Mouse (Mus musculus): ENCODE results near the gene Habp4. TPM values are rescaled to one million over a fixed set of nuclear protein-coding genes. Genes with fewer than 3 reads are reported as not detected.

The Habp4 gene
- 22.2 TPM for polyA plus RNA-seq (2015; fragmentation: Illumina TruSeq; extraction: RNeasy Lipid Tissue Mini Kit (QIAGEN cat#74804); ENCODE audit: insufficient read depth, low replicate concordance)

GRCm38 (mm10) chr13:64161548-64161915 lies at the start of gene Habp4:
Gene Habp4, plus strand, starts transcription at chr13:64161824.

GRCm38 (mm10) chr13:64128858-64129615 lies 32.6 kb upstream of the Habp4 start, which contains the start of gene Slc35d2:
Gene Slc35d2, minus strand, starts transcription at chr13:64129368.

GRCm38 (mm10) chr13:64153083-64153682 lies 8.4 kb upstream of the Habp4 start, which contains the start of gene Zfp367:
Gene Zfp367, minus strand, starts transcription at chr13:64153202.

Other genes starting within 250 kb of the Habp4 start
- gene Hsd17b3, start 72.6 kb upstream of the Habp4 start, polyA plus RNA-seq (2015; fragmentation: Illumina TruSeq; extraction: RNeasy Lipid Tissue Mini Kit (QIAGEN cat#74804); ENCODE audit: insufficient read depth, low replicate concordance): not detected
- 18.2 TPM for gene Slc35d2, start 32.5 kb upstream of the Habp4 start, polyA plus RNA-seq (2015; fragmentation: Illumina TruSeq; extraction: RNeasy Lipid Tissue Mini Kit (QIAGEN cat#74804); ENCODE audit: insufficient read depth, low replicate concordance)
- 28.0 TPM for gene Zfp367, start 8.6 kb upstream of the Habp4 start, polyA plus RNA-seq (2015; fragmentation: Illumina TruSeq; extraction: RNeasy Lipid Tissue Mini Kit (QIAGEN cat#74804); ENCODE audit: insufficient read depth, low replicate concordance)
- 16.6 TPM for gene Cdc14b, start 113.5 kb downstream of the Habp4 start, polyA plus RNA-seq (2015; fragmentation: Illumina TruSeq; extraction: RNeasy Lipid Tissue Mini Kit (QIAGEN cat#74804); ENCODE audit: insufficient read depth, low replicate concordance)
- gene Aaed1, start 150.9 kb downstream of the Habp4 start, polyA plus RNA-seq (2015; fragmentation: Illumina TruSeq; extraction: RNeasy Lipid Tissue Mini Kit (QIAGEN cat#74804); ENCODE audit: insufficient read depth, low replicate concordance): 40.1 TPM
- 119 TPM for gene Ctsl, start 209.1 kb downstream of the Habp4 start, polyA plus RNA-seq (2015; fragmentation: Illumina TruSeq; extraction: RNeasy Lipid Tissue Mini Kit (QIAGEN cat#74804); ENCODE audit: insufficient read depth, low replicate concordance)